Mouse (Mus musculus): ENCODE measurements around the gene Mef2d. TPM values are rescaled to one million over a fixed set of nuclear protein-coding genes. Genes with fewer than 3 reads are reported as not detected.

Gene Mef2d
- total RNA-seq, 2 experiments from 2014 or later = 19.8 to 38.2 TPM

GRCm38 (mm10) chr3:88136346-88136745, 5.8 kb upstream of the Mef2d start:
- no peak for ATAC-seq (replicated peaks; ENCODE audit: low FRiP score, poor library complexity, severe bottlenecking)

DNA sequence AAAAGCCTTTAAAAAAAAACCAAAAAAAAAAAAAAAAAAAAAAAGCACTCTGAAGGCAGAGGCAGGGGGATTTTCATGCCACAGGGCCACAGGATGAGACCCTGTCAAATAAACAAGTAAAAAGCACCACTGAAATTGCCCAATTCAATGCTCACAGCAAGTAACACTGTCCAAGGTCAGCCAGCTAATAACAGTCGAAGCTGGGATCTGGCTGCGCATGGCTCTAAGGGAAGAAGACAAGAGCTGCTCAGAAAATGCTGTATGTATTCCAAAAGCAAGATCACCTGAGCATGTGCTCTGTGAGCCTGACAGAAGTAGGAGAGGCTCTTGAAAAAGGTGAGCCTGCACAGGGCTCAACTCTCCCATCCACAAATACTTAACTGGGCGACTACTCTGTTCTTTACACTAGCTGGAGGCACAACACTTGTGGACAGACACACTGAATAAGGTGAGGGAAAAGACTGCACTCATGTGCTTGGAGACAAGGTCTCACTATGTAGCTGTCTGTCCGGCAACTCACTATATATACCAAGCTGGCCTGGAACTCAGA, 5.2 kb upstream of the Mef2d start:
- no peak for ATAC-seq (replicated peaks; ENCODE audit: low FRiP score, poor library complexity, severe bottlenecking)

GRCm38 (mm10) chr3:88137821-88138220, 4.4 kb upstream of the Mef2d start:
- no peak for ATAC-seq (replicated peaks; ENCODE audit: low FRiP score, poor library complexity, severe bottlenecking)

DNA sequence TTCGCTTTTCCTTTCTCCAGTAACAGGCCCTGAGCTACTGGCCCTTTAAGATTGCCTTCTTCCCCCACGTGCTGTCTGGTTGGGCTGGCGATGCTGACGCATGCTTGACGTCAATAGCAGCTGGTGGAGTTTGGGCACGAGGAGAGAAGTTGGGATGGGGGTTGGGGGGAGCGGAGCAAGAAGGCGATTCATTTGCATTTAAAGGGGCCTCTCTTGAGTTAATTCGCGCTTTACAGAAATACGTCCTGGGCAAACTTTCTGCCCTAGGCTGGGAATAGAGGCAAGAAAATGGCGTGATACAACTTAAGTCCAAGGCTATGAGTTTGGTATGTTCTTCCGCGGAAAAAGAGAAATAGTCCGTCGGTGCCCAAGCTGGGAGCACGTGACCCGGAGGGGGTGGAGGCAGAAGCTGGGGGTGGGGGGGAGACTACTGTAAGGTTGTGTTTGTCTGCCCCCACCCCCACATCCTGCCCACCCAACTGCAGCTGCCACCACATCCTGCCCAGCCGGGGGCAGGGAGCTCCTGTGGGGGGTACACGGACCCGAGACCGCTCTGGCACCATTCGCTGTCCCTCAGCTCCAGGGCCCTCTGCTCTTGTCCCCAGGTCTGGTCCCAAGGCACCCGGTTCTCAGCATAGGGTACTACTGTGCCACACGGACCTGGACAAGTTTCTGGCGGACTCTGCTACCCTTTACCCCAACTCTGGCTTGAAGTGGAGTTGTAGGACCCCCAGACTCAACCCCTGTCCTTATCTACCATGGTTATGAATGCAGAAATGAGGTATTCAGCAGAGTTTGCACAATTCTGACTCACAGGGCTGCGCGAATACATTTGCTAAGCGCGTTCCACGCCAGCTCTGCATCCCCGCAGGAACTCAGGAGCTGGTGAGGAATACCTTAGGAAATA, 3.6 kb upstream of the Mef2d start:
- ATAC-seq (replicated peaks; ENCODE audit: low FRiP score, poor library complexity, severe bottlenecking) = peak; percentile 58; the same call in 1 of the 2 replicates

- ATAC-seq (replicated peaks; ENCODE audit: low FRiP score, poor library complexity, severe bottlenecking) = no peak
These were observed 2.7 kb upstream of the Mef2d start for GRCm38 (mm10) chr3:88139243-88140177.

DNA sequence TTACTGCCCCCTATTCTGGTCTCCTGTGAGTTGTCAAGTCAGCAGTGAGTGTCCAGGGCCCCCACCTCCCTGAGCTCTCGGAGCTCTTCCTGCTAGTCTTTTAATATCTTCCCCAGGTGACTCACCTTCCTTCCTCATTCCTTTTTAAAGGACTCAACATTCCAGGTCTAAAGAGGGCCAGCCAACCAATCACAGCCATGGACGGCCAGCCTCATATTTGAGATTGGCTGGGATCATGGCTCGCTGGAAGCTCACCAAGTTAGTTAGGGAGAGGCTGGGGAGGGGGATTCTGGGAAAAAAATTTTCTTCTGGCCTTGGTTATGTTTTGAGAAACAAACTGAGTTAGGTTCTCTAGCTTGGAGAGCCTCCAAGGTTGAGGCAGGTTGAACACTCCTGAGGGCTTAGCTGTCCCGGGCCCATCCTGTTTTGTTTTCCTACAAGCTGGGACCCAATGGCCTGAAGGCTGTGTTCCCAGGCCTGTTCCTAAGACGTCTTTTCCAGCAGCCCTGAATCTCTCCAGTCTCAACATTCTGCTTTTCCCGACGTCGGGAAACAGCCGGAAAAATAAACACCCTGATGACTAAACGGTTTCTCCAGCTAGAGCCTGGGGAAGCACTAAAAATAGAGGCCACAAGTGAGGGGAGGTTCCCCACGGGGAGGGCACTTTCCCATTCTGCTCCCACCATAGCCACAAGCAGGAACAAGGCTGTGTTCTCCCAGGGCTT, 1.8 kb upstream of the Mef2d start:
- ATAC-seq (replicated peaks; ENCODE audit: low FRiP score, poor library complexity, severe bottlenecking) = no peak

DNA sequence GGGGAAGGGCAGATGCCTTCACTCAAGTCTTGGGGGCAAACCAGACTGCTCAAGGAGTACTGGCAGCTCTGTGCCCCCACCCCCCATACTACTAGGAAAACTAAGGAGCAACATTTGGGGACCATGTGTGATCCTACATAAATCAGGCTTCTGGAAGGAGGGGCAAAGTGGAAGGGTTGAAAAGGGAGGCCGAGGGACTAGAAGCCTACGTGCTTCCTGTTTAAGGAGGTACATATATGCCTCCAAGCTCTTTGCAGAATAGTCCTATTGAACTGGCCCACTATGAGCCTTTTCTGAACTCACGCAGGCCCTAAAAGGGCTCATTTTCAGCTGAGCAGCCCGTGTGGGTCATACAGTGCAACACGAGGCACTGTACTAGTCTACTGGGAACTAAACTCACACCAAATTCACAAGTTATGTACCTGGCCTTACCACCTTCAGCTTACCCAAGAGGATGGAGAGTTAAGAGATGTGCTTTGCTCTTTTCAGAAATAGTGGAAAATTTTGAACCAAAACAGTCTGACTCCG, 1.2 kb upstream of the Mef2d start:
- ATAC-seq (replicated peaks; ENCODE audit: low FRiP score, poor library complexity, severe bottlenecking) = no peak

- no peak for ATAC-seq (replicated peaks; ENCODE audit: low FRiP score, poor library complexity, severe bottlenecking)
These were observed 759 bp upstream of the Mef2d start for GRCm38 (mm10) chr3:88141439-88141786.

DNA sequence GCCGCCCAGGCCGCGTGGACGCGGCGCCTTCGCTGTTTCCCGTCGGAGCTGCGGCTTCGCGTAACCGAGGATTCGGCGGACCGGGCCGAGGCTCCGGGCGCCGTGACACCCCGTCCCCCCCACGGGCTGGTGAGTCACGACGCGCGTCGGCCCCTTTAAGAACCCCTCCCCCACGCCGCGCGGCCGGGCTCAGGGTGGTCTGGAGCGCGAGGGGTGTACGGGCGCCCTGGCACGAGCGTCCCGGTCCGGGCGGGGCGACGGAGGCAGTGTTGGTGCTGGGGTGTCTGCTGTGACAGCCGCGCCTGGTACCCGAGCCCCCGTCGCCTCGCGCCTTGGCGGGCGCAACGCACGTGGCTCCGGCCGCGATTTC, 359 bp downstream of the Mef2d start:
- ATAC-seq (replicated peaks; ENCODE audit: low FRiP score, poor library complexity, severe bottlenecking) = no peak

GRCm38 (mm10) chr3:88142916-88143771, 972 bp downstream of the Mef2d start:
- peak; percentile 25 for ATAC-seq (replicated peaks; ENCODE audit: low FRiP score, poor library complexity, severe bottlenecking)

- ATAC-seq (replicated peaks; ENCODE audit: low FRiP score, poor library complexity, severe bottlenecking) = 0 out of 2 replicates have a peak, but pooled peaks have one; percentile 7
These were observed 1.9 kb downstream of the Mef2d start for GRCm38 (mm10) chr3:88143961-88144486.

DNA sequence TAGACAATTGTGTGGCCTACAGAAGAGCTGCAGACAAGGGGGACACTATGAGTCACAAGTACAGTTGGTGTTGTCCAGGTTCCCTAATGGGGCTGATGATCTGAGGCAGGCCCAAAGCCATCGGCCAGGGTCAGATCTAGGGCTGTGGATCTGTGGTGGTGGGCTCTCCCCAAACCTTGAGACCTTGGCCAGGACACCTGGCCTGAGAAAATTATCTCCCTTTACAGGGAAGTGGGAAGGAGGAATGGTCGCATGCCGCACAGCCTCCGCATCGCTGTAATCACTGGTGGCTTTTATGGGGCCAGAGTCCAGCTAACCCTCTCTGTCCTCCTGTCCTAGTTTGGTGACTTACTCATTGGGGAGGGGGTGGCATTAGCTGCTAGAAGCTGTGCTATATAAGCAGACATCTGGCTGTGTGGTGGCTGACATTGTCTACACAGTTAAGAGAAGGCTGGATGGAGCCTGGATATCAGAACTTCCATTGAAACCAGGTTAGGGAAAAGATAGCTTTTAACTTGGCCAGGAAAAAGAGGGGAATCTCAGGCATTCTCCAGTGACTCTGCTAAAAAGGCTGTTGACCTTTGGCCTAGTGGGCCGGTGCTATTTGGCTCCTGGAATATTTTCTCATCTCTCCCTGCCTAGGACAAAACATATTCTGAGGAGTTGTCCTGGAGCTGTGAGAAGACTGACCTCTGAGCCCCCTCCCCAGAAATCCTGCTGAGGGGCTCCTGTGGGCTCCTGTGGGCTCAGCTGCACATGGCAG, 2.7 kb downstream of the Mef2d start:
- no peak for ATAC-seq (replicated peaks; ENCODE audit: low FRiP score, poor library complexity, severe bottlenecking)

- no peak for ATAC-seq (replicated peaks; ENCODE audit: low FRiP score, poor library complexity, severe bottlenecking)
These were observed 3.2 kb downstream of the Mef2d start for GRCm38 (mm10) chr3:88145411-88145782.

DNA sequence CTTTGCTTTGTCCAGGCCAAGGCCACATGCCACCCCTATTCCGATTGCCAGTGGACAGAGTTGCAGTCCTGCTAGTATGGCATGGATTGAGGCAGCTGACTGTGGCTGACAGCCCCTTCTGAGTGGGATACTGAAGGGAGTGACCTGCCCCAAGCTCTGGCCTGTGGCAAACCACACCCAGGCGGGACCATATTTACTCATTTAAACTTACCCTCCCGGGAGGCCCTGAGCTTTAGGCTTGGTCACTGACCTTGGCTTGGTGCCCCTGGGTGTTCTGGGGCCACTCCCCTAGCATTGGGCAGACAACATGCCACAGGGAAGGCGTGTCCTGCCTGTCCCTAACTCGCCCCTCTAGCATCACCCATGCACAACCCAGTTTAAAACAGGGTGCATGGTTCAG, 3.8 kb downstream of the Mef2d start:
- ATAC-seq (replicated peaks; ENCODE audit: low FRiP score, poor library complexity, severe bottlenecking) = peak; percentile 71

- ATAC-seq (replicated peaks; ENCODE audit: low FRiP score, poor library complexity, severe bottlenecking) = no peak
These were observed 4.4 kb downstream of the Mef2d start for GRCm38 (mm10) chr3:88146376-88147112.

GRCm38 (mm10) chr3:88147444-88147843, 5.3 kb downstream of the Mef2d start:
- no peak for ATAC-seq (replicated peaks; ENCODE audit: low FRiP score, poor library complexity, severe bottlenecking)

- no peak for ATAC-seq (replicated peaks; ENCODE audit: low FRiP score, poor library complexity, severe bottlenecking)
These were observed 5.7 kb downstream of the Mef2d start for GRCm38 (mm10) chr3:88147866-88148265.

All from erythroblast, adult 5-6 weeks (primary cell).